Mouse (Mus musculus) lung, embryonic 15.5 days (tissue): ENCODE data around the gene Rcn3. TPM values are rescaled to one million over a fixed set of nuclear protein-coding genes. Genes with fewer than 3 reads are reported as not detected.

Source experiments
- ATAC-seq: fragments of 200-750 bp; cut with Nextera tagmentation; 2 replicates; pipeline ENCODE4 v1.8.0; 2017; ENCODE audit warnings: moderate number of reproducible peaks, borderline replicate concordance; ENCODE audit not compliant: low FRiP score, low TSS enrichment; ENCODE audit errors: extremely low read depth
- H3K27ac ChIP-seq: fragments of 300-500 bp; sonication (generic); 2 replicates; pipeline ENCODE4 v1.5.1; 2015; ENCODE audit warnings: moderate library complexity, mild to moderate bottlenecking, inconsistent platforms
- H3K27me3 ChIP-seq: fragments of 300-500 bp; sonication (generic); 2 replicates; pipeline ENCODE4 v1.6.1; 2015; ENCODE audit warnings: inconsistent platforms
- H3K36me3 ChIP-seq: fragments of 300-500 bp; sonication (generic); 2 replicates; pipeline ENCODE4 v1.6.1; 2015; ENCODE audit warnings: inconsistent platforms
- H3K4me1 ChIP-seq: fragments of 300-500 bp; sonication (generic); 2 replicates; pipeline ENCODE4 v1.6.1; 2015; ENCODE audit warnings: inconsistent platforms
- H3K4me2 ChIP-seq: fragments of 300-500 bp; sonication (generic); 2 replicates; pipeline ENCODE4 v1.6.1; 2015; ENCODE audit warnings: inconsistent platforms, mild to moderate bottlenecking, moderate library complexity
- H3K4me3 ChIP-seq: fragments of 300-500 bp; sonication (generic); 2 replicates; pipeline ENCODE4 v1.5.1; 2015; ENCODE audit warnings: mild to moderate bottlenecking, inconsistent platforms
- H3K9ac ChIP-seq: fragments of 300-500 bp; sonication (generic); 2 replicates; pipeline ENCODE4 v1.6.1; 2015; ENCODE audit warnings: inconsistent platforms
- H3K9me3 ChIP-seq: fragments of 300-500 bp; sonication (generic); 2 replicates; pipeline ENCODE4 v1.6.1; 2016; ENCODE audit warnings: inconsistent platforms
- WGBS: fragments of 180-500 bp; shearing (Covaris S2); methylation state at CpG from one replicate; pipeline ENCODE4 v1.1.7; 2015; 5-methylcytosine and 5-hydroxymethylcytosine counted together
- polyA plus RNA-seq: library from polyadenylated mRNA; unstranded; fragments of >200 nt; fragmentation: Nextera tagmentation; extraction: Ambion mirVana; gene quantifications from 2 replicates; pipeline ENCODE4 v1.2.1, GENCODE M21; 2015

The Rcn3 gene
- polyA plus RNA-seq, 1 experiment from 2014 or later = 353 TPM

DNA sequence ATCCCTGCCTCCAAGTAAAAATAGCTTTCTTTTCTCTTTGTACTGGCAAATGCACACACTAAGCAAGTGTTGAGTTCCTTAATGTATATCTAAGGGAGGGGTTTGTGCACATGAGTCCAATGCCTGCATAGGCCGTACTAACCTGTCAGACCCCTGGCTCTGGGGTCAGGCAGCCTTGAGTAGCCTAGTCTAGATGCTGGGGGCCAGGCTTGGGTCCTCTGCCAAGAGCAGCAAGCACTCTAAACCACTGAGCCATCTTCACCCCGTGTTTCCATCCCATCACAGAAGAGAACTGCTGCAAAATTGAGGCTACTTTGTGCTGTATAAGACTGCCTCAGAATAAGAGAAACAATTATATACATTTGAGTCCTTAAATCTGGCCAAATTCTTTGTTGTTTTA is 14.2 kb downstream of the Rcn3 start:
- Histone ChIP-seq H3K9me3 (no peaks in the 10 kb centered on the region), H3K4me1 (peaks cover 7% of the 10 kb centered on the region), H3K27me3 (no peaks in the 10 kb centered on the region), H3K9ac (no peak overlapping the region), H3K4me3 (no peak overlapping the region), H3K36me3 (peaks cover 34% of the 10 kb centered on the region), H3K27ac (no peak overlapping the region), H3K4me2 (no peak overlapping the region)
- ATAC-seq = no peak
- 87% methylated on average over 2 of the region's 2 CpGs for whole genome bisulfite sequencing

DNA sequence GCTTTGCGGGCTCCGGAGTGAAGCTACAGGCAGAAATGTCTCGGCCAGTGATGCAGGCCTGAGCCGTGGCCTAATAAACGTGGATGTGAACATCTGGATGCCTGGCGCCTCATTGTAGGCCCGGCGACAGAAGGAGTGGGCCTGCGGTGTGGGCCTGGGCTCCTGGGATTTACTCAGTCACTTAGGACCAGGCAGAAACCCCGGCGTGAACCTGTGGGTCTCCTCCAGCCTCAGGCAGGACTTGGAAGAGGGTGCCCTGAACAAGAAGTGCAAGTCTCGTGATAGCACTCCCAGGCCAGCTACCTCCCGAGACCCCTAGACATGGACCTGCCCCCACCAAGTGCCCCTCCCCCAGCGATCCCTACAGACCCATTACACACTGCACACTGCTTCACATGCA is 14.7 kb downstream of the Rcn3 start:
- H3K36me3 ChIP-seq = peaks cover 29% of the 10 kb centered on the region
- 84% methylated on average over 14 of the region's 14 CpGs for WGBS
- peaks cover 2% of the 10 kb centered on the region; the same call in 1 of the 2 replicates for H3K4me1 ChIP-seq
- H3K4me3 ChIP-seq = no peak overlapping the region
- H3K9me3 ChIP-seq = no peaks in the 10 kb centered on the region
- no peaks in the 10 kb centered on the region for H3K27me3 ChIP-seq
- no peak overlapping the region for H3K4me2 ChIP-seq
- H3K9ac ChIP-seq = no peak overlapping the region
- H3K27ac ChIP-seq = no peak overlapping the region
- no peak for ATAC-seq

- 84% methylated on average over 30 of the region's 30 CpGs for WGBS
- ATAC-seq = no peak
Measured at GRCm38 (mm10) chr7:45076501-45076900, 15.5 kb downstream of the Rcn3 start.

GRCm38 (mm10) chr7:45075405-45075804 is 16.6 kb downstream of the Rcn3 start:
- Histone ChIP-seq H3K27me3 (no peaks in the 10 kb centered on the region), H3K4me1 (no peaks in the 10 kb centered on the region), H3K4me3 (no peak overlapping the region), H3K4me2 (no peak overlapping the region), H3K36me3 (peaks cover 27% of the 10 kb centered on the region), H3K9ac (no peak overlapping the region), H3K9me3 (no peaks in the 10 kb centered on the region), H3K27ac (no peak overlapping the region)
- 76% methylated on average over 4 of the region's 4 CpGs for WGBS
- no peak for ATAC-seq

More at GRCm38 (mm10) chr7:45076501-45076900, 15.5 kb downstream of the Rcn3 start:
- Histone ChIP-seq H3K4me2 (no peak overlapping the region), H3K9me3 (no peaks in the 10 kb centered on the region), H3K36me3 (peaks cover 27% of the 10 kb centered on the region), H3K4me3 (no peak overlapping the region), H3K27me3 (no peaks in the 10 kb centered on the region), H3K4me1 (no peaks in the 10 kb centered on the region), H3K27ac (no peak overlapping the region), H3K9ac (no peak overlapping the region)

- Histone ChIP-seq H3K27ac (no peak overlapping the region), H3K4me3 (no peak overlapping the region), H3K27me3 (no peaks in the 10 kb centered on the region), H3K4me1 (no peaks in the 10 kb centered on the region), H3K9me3 (no peaks in the 10 kb centered on the region), H3K36me3 (peaks cover 27% of the 10 kb centered on the region), H3K4me2 (no peak overlapping the region), H3K9ac (no peak overlapping the region)
- no peak for ATAC-seq
- 87% methylated on average over 12 of the region's 12 CpGs for WGBS
Measured at GRCm38 (mm10) chr7:45073949-45074348, 18.1 kb downstream of the Rcn3 start.

DNA sequence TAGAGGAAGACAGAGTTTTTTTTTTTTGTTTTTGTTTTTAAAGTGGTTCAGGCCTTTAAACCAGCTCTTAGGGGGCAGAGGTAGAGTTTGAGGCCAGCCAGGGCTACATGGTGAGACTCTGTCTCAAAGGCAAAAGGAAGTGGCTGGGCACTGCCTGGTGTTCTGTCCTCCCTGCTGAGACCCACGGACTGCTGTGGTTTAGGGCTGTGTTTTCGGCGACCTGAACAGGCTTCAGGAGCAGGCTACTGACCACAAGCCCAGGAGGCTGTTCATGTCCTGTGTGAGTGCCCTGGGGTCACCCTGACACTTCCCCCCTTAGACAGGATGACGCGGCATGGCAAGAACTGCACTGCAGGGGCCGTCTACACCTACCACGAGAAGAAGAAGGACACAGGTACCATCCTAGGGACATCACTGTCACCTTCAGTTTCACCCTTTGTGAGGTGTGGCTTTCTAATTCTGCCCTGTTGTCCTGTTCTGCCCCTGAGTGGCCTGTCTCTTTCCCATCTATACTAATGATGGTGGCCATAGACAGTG is 18.8 kb downstream of the Rcn3 start:
- H3K27me3 ChIP-seq = no peaks in the 10 kb centered on the region
- no peaks in the 10 kb centered on the region for H3K9me3 ChIP-seq
- H3K9ac ChIP-seq = no peak overlapping the region
- no peak overlapping the region for H3K4me2 ChIP-seq
- no peak for ATAC-seq
- H3K36me3 ChIP-seq = peaks cover 27% of the 10 kb centered on the region
- no peak overlapping the region for H3K27ac ChIP-seq
- 69% methylated on average over 7 of the region's 7 CpGs for WGBS
- H3K4me3 ChIP-seq = no peak overlapping the region
- no peaks in the 10 kb centered on the region for H3K4me1 ChIP-seq

- peaks cover 20% of the 10 kb centered on the region for H3K36me3 ChIP-seq
- no peaks in the 10 kb centered on the region for H3K27me3 ChIP-seq
- no peak for ATAC-seq
- H3K9ac ChIP-seq = no peak overlapping the region
- no peak overlapping the region for H3K27ac ChIP-seq
- H3K4me1 ChIP-seq = no peaks in the 10 kb centered on the region
- H3K4me2 ChIP-seq = no peak overlapping the region
- WGBS = 69% methylated on average over 2 of the region's 2 CpGs
- no peaks in the 10 kb centered on the region for H3K9me3 ChIP-seq
- no peak overlapping the region for H3K4me3 ChIP-seq
Measured at GRCm38 (mm10) chr7:45072230-45072629, 19.8 kb downstream of the Rcn3 start.

DNA sequence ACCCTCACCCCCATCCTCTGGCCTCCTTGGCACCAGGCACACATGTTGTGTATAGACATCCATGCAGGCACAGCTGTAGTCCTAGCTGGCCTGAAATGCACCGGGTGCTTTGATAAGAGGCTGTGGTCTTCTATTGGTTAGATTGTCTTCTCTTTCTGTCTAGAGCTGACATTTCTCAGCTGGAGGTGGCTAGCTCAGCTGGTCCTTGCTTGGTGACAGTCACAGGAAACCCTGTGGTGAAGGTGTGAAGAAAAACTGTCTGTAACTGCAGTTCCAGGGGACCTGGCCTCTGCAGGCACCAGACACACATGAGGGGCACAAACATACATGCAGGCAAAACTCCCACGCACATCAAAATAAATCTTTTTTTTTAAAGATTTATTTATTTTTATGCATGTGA is 22.4 kb downstream of the Rcn3 start:
- Histone ChIP-seq H3K9ac (no peak overlapping the region), H3K4me1 (no peaks in the 10 kb centered on the region), H3K36me3 (no peaks in the 10 kb centered on the region), H3K27ac (no peak overlapping the region), H3K4me2 (no peak overlapping the region), H3K9me3 (no peaks in the 10 kb centered on the region), H3K27me3 (no peaks in the 10 kb centered on the region), H3K4me3 (no peak overlapping the region)
- ATAC-seq = no peak
- WGBS = 75% methylated on average over 2 of the region's 2 CpGs

GRCm38 (mm10) chr7:45068000-45068318 is 24.1 kb downstream of the Rcn3 start:
- no peak overlapping the region for H3K4me3 ChIP-seq
- 22% methylated on average over 5 of the region's 5 CpGs for WGBS
- no peak overlapping the region for H3K27ac ChIP-seq
- H3K9ac ChIP-seq = no peak overlapping the region
- no peaks in the 10 kb centered on the region for H3K9me3 ChIP-seq
- no peak for ATAC-seq
- H3K4me1 ChIP-seq = peaks cover 7% of the 10 kb centered on the region
- no peak overlapping the region for H3K4me2 ChIP-seq
- no peaks in the 10 kb centered on the region for H3K27me3 ChIP-seq
- H3K36me3 ChIP-seq = no peaks in the 10 kb centered on the region

DNA sequence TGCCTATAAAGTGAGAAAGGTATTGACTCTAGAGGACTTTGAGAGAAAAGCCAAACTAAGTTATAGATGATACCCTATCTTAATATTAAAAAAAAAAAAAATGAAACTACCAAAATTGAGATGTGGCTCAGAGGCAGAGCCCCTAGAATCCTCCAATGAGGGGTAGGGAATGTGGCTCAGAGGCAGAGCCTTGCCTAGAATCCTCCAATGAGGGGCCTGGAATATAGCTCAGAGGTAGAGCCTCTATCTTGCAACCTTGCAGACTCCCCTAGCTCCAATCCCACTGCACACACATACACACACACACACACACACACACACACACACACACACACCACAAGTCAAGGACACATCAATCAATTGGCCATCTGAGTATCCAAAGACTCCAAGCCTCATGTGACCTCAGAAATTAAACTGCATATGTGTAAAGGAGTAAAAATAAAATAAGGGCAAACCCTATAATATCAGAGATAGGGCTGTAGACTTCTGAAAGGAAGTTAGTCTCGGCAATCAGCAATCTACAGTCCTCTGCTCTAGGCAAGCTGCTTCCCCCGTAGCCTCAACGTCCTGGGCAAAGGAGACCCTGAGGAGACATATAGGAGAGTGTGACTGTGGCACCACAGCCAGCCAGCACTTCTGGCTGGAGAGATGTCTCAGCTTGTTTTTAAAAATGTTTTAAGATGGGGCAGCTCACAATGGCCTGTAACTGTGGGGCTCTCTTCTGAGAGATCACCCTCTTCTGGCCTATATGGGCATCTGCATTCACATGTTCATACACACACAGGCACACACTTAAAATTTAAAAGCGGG is 24.6 kb downstream of the Rcn3 start:
- no peak for ATAC-seq
- H3K36me3 ChIP-seq = no peaks in the 10 kb centered on the region
- H3K9ac ChIP-seq = no peak overlapping the region
- H3K4me2 ChIP-seq = no peak overlapping the region
- H3K27ac ChIP-seq = no peak overlapping the region
- peaks cover 7% of the 10 kb centered on the region for H3K4me1 ChIP-seq
- no peak overlapping the region for H3K4me3 ChIP-seq
- no peaks in the 10 kb centered on the region for H3K9me3 ChIP-seq
- 73% methylated on average over 4 of the region's 4 CpGs for WGBS
- no peaks in the 10 kb centered on the region for H3K27me3 ChIP-seq

DNA sequence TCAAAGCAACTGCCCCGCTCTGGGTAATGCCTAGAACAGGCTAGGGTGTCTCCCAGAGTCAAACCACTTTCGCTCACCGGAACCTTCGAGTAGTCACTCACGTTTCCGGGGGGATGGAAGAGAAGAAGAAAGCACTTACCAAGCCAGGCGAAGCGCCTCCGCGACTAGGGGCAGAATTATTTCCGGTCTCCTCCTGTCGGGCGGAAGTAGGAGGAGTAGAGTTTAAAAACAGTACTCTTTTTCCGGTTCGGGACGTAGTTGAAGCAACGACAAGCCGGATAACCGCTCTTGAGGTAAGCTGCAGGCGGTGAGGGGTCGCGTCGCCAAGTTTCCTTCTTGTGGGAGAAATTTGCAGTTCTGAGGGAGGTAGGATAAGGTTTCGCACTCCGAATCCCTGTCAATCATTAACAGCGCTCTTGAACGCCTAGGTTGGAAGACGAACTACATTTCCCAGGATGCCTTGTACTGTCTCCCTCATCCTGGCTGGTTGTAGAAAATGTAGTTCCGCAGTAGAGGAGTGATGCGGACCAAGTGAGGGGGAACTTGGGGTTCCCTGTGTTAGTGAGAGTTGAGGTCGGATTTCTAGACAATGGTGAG is 29.7 kb downstream of the Rcn3 start, which contains the start of the genes Nosip and Prrg2:
Gene Nosip, plus strand, starts transcription at position 191 of the 597 bp plus-strand sequence.
Gene Prrg2, minus strand, starts transcription at position 439 of the 597 bp plus-strand sequence.
- Histone ChIP-seq H3K27me3 (no peaks in the 10 kb centered on the region), H3K4me2 (peak within 1 kb of the TSS; percentile 66), H3K4me3 (peak within 1 kb of the TSS; percentile 81), H3K9ac (peak within 1 kb of the TSS; percentile 69), H3K36me3 (no peaks in the 10 kb centered on the region), H3K27ac (peak within 1 kb of the TSS; percentile 98), H3K9me3 (no peaks in the 10 kb centered on the region), H3K4me1 (peaks cover 19% of the 10 kb centered on the region)
- under 1% methylated on average over 31 of the region's 31 CpGs for WGBS
- peak; percentile 87 for ATAC-seq

GRCm38 (mm10) chr7:45061532-45062075 is 30.4 kb downstream of the Rcn3 start:
- no peaks in the 10 kb centered on the region for H3K27me3 ChIP-seq
- H3K36me3 ChIP-seq = no peaks in the 10 kb centered on the region
- peaks cover 19% of the 10 kb centered on the region for H3K4me1 ChIP-seq
- H3K4me2 ChIP-seq = peak overlapping the region; percentile 59
- H3K27ac ChIP-seq = peak overlapping the region; percentile 98
- peak overlapping the region; percentile 57 for H3K9ac ChIP-seq
- 15% methylated on average over 11 of the region's 11 CpGs for WGBS
- H3K4me3 ChIP-seq = peak overlapping the region; percentile 81
- H3K9me3 ChIP-seq = no peaks in the 10 kb centered on the region
- 0 out of 2 replicates have a peak, but pooled peaks have one; percentile 6 for ATAC-seq
